Mouse (Mus musculus) midbrain, embryonic 12.5 days (tissue): ENCODE data around the gene Arhgap29. TPM values are rescaled to one million over a fixed set of nuclear protein-coding genes. Genes with fewer than 3 reads are reported as not detected.

ENCODE experiments used
- ATAC-seq: fragments of 200-750 bp; cut with Nextera tagmentation; 2 replicates; pipeline ENCODE4 v1.8.0; 2017; ENCODE audit warnings: low read depth, moderate TSS enrichment, moderate library complexity; ENCODE audit not compliant: low FRiP score
- H3K27ac ChIP-seq: fragments of 300-500 bp; sonication (generic); replicated peaks from 2 replicates; pipeline ENCODE4 v1.5.1; 2016; ENCODE audit warnings: mild to moderate bottlenecking
- H3K27me3 ChIP-seq: fragments of 300-500 bp; sonication (generic); 2 replicates; pipeline ENCODE4 v1.6.1; 2016; ENCODE audit warnings: mild to moderate bottlenecking
- H3K36me3 ChIP-seq: fragments of 300-500 bp; sonication (generic); 2 replicates; pipeline ENCODE4 v1.6.1; 2016
- H3K4me1 ChIP-seq: fragments of 300-500 bp; sonication (generic); 2 replicates; pipeline ENCODE4 v1.6.1; 2016
- H3K4me2 ChIP-seq: fragments of 300-500 bp; sonication (generic); replicated peaks from 2 replicates; pipeline ENCODE4 v1.6.1; 2016; ENCODE audit warnings: mild to moderate bottlenecking, moderate library complexity
- H3K4me3 ChIP-seq: fragments of 300-500 bp; sonication (generic); 2 replicates; pipeline ENCODE4 v1.5.1; 2016; ENCODE audit warnings: mild to moderate bottlenecking
- H3K9ac ChIP-seq: fragments of 300-500 bp; sonication (generic); replicated peaks from 2 replicates; pipeline ENCODE4 v1.6.1; 2016; ENCODE audit warnings: mild to moderate bottlenecking, moderate library complexity
- H3K9me3 ChIP-seq: fragments of 300-500 bp; sonication (generic); 2 replicates; pipeline ENCODE4 v1.6.1; 2016; ENCODE audit warnings: mild to moderate bottlenecking
- WGBS: fragments of 180-500 bp; shearing (Covaris S2); methylation state at CpG from one replicate; pipeline ENCODE4 v1.1.7; 2016; 5-methylcytosine and 5-hydroxymethylcytosine counted together
- polyA plus RNA-seq: library from polyadenylated mRNA; unstranded; fragments of >200 nt; fragmentation: Nextera tagmentation; extraction: Ambion mirVana; gene quantifications from 2 replicates; pipeline ENCODE4 v1.2.1, GENCODE M21; 2016

Gene Arhgap29
- polyA plus RNA-seq, result 35.2 and 44.2 TPM in 2 replicates

DNA sequence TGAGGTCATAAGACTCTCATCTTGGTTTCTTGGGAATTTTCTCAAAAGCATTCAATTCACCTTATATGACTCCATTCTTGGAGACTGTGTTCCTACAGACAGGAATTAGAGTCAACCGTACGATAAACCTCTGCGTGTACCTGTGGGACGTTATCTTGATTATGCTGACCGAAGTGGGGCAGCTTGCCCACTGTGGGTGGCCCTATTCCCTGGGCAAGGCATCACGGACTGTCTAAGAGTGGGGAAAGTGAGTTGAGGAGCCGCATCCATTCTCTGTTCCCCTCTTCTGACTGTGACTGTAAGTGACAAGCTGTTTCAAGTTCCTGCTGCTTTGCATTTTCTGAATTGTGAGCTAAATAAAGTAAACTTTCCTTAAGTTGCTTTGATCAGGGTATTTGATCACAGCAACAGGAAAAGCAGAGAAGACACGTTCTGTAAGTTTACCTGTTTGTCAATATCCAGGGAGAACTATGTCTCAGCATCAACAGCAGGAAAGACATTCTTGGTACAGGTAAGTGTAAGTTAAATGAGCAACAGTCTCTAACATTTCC is at the start of gene Arhgap29:
TSS of gene Arhgap29 (plus strand) at position 501 of the 551 bp plus-strand sequence.
- Histone ChIP-seq H3K4me3 (peak within 1 kb of the TSS; percentile 56), H3K27me3 (peaks cover 31% of the 10 kb centered on the region), H3K36me3 (no peaks in the 10 kb centered on the region), H3K9me3 (no peaks in the 10 kb centered on the region), H3K9ac (peak within 1 kb of the TSS; percentile 58), H3K4me1 (peaks cover 11% of the 10 kb centered on the region), H3K27ac (no peak within 1 kb of the TSS), H3K4me2 (peak within 1 kb of the TSS; percentile 82)
- ATAC-seq, result no peak
- 92% methylated on average over 8 of the region's 8 CpGs for WGBS

DNA sequence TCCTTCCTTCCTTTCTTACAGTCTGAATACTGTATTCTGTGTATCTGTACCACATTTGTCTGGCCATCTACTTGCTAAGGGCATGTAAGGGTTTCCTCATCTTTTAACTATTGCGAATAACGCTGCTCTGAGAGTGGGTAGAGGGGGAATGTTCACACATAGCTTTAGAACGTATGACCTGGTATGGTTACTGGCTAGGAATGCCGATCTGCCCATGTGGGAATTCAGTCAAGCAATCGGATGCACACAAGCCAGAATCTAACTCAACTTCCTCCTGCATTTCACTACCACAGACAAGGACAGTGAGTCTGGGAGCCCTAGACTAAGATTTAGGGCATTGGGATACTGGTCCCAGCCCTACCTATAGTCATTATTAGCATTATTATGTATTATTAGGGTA is 49.6 kb upstream of the Arhgap29 start:
- Histone ChIP-seq H3K4me3 (no peak overlapping the region), H3K27me3 (0 out of 2 replicates have a peak, but pooled peaks cover 4% of the 10 kb centered on the region), H3K27ac (no peak overlapping the region), H3K4me1 (no peaks in the 10 kb centered on the region), H3K9me3 (no peaks in the 10 kb centered on the region), H3K4me2 (no peak overlapping the region), H3K36me3 (no peaks in the 10 kb centered on the region), H3K9ac (no peak overlapping the region)
- no peak for ATAC-seq
- 79% methylated on average over 5 of the region's 5 CpGs for WGBS

DNA sequence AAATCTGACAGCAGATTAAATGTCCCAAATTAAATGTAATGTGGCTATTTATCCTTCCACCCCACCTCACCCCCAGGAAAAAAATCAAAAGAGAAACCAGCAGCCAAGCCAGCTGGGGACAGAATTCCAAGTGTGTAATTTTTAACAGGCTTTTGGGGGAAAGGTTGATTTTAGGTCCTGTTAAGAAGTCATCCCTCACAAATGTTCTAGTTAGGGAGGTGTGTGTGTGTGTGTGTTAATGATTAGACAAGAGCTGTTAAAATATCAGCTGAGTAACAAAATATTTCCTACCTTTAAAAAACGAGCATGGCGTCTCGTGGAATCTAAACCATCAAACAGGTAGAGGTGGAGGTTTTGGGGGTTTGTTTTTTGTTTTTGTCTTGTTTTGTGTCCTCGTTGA is 49.1 kb upstream of the Arhgap29 start:
- H3K9ac ChIP-seq, result no peak overlapping the region
- H3K4me2 ChIP-seq, result no peak overlapping the region
- H3K4me1 ChIP-seq, result no peaks in the 10 kb centered on the region
- H3K27me3 ChIP-seq, result no peaks in the 10 kb centered on the region
- H3K27ac ChIP-seq, result no peak overlapping the region
- no peaks in the 10 kb centered on the region for H3K36me3 ChIP-seq
- no peak overlapping the region for H3K4me3 ChIP-seq
- ATAC-seq, result no peak
- 72% methylated on average over 4 of the region's 4 CpGs for WGBS
- H3K9me3 ChIP-seq, result no peaks in the 10 kb centered on the region

DNA sequence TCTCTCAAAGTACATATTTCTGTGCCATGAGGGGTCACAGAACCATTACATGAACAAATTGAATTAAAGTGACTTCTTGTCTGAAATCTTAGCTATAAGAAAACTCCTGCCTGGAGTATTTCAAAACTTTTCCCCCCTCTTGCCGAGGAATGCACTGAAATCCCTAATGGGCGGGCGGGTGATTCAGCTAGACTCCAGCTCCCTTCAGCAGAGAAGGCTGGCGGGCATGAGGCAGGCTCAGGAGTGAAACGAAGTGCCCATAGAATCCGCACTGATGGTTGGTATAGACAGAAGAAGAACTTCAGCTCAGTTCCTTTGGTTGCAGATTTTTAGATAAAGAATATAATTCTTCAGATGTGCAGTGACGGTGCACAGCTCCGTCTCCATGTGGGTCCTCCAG is 48.6 kb upstream of the Arhgap29 start:
- no peaks in the 10 kb centered on the region for H3K4me1 ChIP-seq
- H3K9me3 ChIP-seq, result no peaks in the 10 kb centered on the region
- H3K27ac ChIP-seq, result no peak overlapping the region
- H3K27me3 ChIP-seq, result no peaks in the 10 kb centered on the region
- WGBS, result 75% methylated on average over 8 of the region's 8 CpGs
- no peaks in the 10 kb centered on the region for H3K36me3 ChIP-seq
- ATAC-seq, result no peak
- H3K4me2 ChIP-seq, result no peak overlapping the region
- H3K4me3 ChIP-seq, result no peak overlapping the region
- H3K9ac ChIP-seq, result no peak overlapping the region

DNA sequence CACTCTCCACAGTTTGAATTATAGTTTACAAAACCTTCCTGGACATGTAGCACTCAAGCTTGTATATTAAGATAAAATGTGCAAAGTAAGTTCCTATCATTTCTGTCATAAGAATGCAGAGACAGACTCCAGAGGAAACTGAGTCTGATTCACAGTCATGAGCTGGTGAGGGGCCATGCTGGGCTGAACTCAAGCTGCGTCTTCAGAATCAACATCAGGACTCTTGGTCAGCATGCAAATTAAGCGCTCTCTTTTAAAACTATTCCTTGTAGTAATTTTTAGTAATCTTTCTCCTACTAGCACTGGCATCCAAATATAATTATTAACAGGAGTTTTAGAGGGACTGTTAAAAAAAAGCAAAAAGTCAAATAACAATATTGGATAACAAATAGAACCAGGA is 47.9 kb upstream of the Arhgap29 start:
- H3K4me1 ChIP-seq, result no peaks in the 10 kb centered on the region
- H3K27ac ChIP-seq, result no peak overlapping the region
- WGBS, result 80% methylated on average over 2 of the region's 2 CpGs
- no peak for ATAC-seq
- no peak overlapping the region for H3K4me2 ChIP-seq
- no peaks in the 10 kb centered on the region for H3K9me3 ChIP-seq
- H3K36me3 ChIP-seq, result no peaks in the 10 kb centered on the region
- H3K27me3 ChIP-seq, result no peaks in the 10 kb centered on the region
- H3K4me3 ChIP-seq, result no peak overlapping the region
- H3K9ac ChIP-seq, result no peak overlapping the region

DNA sequence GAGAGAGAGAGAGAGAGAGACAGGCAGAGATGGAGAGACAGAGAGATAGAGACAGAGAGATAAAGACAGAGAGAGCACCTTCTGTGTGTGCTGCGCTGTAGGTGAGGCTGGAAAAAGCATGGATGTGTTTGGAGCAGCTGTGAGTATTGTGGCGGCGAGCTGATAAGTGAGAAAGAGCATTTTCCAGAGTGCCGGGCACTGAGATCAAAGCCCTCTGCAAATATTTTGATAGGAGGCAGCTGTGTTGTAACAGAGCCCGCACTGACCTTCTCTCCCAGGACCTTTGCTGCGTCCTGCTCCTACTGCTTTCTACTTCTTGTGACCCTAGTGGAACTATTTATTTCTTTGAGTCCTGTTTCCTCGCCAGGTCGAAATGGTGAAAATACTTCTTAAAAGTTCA is 45.7 kb upstream of the Arhgap29 start:
- H3K27ac ChIP-seq, result no peak overlapping the region
- 59% methylated on average over 8 of the region's 8 CpGs for WGBS
- no peak for ATAC-seq

DNA sequence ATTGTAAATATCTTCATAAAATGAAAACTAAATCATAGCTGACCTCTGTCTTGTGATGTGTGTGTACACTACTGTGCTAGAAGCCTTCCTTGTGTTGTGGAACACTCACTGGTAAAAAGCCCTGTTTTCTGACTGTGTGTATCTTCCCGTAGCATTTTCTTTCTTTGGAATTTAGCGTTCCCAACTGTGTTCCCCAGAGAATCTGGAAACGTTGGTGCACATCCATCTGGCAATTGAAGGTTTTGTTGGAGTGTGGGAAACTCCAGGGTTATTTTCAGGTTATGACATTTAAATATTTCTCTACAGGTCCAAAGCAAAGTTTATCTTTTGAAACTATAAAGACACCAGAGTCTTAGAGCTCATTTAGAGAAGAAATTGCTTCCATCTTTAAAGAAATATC is 43.2 kb upstream of the Arhgap29 start:
- H3K4me2 ChIP-seq, result no peak overlapping the region

More for the DNA sequence above, 45.7 kb upstream of the Arhgap29 start:
- Histone ChIP-seq H3K4me3 (no peak overlapping the region), H3K4me2 (no peak overlapping the region), H3K27me3 (no peaks in the 10 kb centered on the region), H3K9ac (no peak overlapping the region), H3K4me1 (no peaks in the 10 kb centered on the region), H3K36me3 (no peaks in the 10 kb centered on the region), H3K9me3 (no peaks in the 10 kb centered on the region)

DNA sequence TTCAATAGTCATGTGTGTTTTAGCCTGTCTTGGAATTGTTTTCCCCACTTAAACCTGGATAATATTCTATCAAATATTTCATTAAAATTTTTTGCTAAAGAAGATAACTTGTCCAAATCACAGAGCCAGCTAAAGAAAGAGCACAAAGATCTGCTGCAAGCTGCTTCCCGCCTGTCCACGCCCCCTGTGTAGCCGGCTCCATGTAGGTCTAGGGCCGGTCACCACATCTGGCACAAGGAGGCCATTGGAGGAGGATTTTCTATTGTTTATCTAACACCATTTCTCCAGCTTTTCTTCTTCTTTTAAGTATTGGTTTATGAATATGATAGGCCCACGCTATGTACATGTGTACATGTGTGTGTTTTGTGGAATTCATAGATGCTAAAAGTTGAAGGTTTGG is 38.9 kb upstream of the Arhgap29 start:
- 85% methylated on average over 5 of the region's 5 CpGs for WGBS
- Histone ChIP-seq H3K4me1 (no peaks in the 10 kb centered on the region), H3K4me3 (no peak overlapping the region), H3K27me3 (no peaks in the 10 kb centered on the region), H3K9ac (no peak overlapping the region), H3K4me2 (no peak overlapping the region), H3K36me3 (no peaks in the 10 kb centered on the region), H3K27ac (no peak overlapping the region), H3K9me3 (no peaks in the 10 kb centered on the region)
- ATAC-seq, result no peak

More for the DNA sequence above, 43.2 kb upstream of the Arhgap29 start:
- no peaks in the 10 kb centered on the region for H3K36me3 ChIP-seq
- no peak for ATAC-seq
- WGBS, result 63% methylated on average over 3 of the region's 3 CpGs
- no peak overlapping the region for H3K4me3 ChIP-seq
- no peak overlapping the region for H3K27ac ChIP-seq
- H3K9me3 ChIP-seq, result no peaks in the 10 kb centered on the region
- H3K27me3 ChIP-seq, result no peaks in the 10 kb centered on the region
- no peak overlapping the region for H3K9ac ChIP-seq
- H3K4me1 ChIP-seq, result no peaks in the 10 kb centered on the region

DNA sequence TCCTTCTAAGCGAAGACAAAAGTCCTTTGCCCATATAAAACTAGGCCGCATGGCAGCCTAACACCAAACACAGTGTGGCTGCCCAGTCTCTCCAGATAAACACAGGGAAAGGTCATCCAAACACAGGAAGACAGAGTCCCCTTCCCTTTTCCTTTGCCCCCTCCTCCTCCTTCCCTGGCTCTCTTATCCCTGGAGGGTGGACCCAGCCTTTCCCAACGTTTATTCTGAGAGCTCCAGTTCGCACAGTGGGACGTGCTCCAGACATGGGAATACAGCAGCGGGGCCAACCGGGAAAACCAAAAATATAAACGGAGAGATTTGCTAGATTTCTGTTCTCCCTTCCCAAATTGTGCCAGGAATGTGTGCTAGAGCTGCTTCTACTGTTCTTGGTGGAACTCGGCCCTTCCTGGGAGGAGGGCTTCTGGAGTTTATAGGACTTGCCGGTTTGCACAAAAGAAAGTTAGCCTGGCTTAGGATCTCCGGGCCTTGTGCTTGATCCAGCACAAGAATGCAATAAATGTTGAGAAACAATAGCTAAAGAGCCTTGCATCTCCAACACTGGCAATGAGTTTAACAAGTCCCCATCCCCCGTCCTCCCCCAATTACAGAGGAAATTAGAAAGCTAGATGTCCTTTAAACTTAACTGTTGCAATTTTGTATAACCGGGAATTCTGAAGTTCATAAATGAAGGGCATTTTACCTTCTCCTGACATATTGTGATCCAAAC is 37.7 kb upstream of the Arhgap29 start:
- Histone ChIP-seq H3K9ac (no peak overlapping the region), H3K36me3 (no peaks in the 10 kb centered on the region), H3K27ac (no peak overlapping the region), H3K4me1 (no peaks in the 10 kb centered on the region), H3K4me2 (no peak overlapping the region), H3K4me3 (no peak overlapping the region), H3K27me3 (no peaks in the 10 kb centered on the region), H3K9me3 (no peaks in the 10 kb centered on the region)
- WGBS, result 62% methylated on average over 13 of the region's 13 CpGs
- ATAC-seq, result no peak

DNA sequence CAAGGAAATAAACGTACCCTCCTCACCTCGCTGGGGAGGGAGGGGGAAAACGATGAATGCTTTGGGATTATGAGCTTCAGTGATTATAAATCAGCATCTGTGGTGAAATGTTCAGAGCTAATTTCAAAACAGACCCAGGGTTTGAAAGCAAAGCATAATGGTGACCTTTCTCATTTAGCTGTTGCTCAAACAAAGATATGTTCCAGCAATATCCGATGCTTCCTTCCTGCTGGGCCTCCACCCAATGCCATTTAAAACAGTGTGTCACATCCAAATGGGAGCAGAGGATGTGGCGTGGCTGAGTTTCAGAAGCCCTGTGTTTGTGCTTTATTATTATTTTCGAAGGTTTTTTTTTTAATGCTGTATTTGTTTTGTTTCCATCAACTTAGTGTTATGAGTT is 37.1 kb upstream of the Arhgap29 start:
- Histone ChIP-seq H3K4me1 (no peaks in the 10 kb centered on the region), H3K27me3 (no peaks in the 10 kb centered on the region), H3K9me3 (no peaks in the 10 kb centered on the region), H3K9ac (no peak overlapping the region), H3K27ac (no peak overlapping the region), H3K4me2 (no peak overlapping the region), H3K4me3 (no peak overlapping the region), H3K36me3 (no peaks in the 10 kb centered on the region)
- ATAC-seq, result no peak
- 80% methylated on average over 6 of the region's 6 CpGs for WGBS

DNA sequence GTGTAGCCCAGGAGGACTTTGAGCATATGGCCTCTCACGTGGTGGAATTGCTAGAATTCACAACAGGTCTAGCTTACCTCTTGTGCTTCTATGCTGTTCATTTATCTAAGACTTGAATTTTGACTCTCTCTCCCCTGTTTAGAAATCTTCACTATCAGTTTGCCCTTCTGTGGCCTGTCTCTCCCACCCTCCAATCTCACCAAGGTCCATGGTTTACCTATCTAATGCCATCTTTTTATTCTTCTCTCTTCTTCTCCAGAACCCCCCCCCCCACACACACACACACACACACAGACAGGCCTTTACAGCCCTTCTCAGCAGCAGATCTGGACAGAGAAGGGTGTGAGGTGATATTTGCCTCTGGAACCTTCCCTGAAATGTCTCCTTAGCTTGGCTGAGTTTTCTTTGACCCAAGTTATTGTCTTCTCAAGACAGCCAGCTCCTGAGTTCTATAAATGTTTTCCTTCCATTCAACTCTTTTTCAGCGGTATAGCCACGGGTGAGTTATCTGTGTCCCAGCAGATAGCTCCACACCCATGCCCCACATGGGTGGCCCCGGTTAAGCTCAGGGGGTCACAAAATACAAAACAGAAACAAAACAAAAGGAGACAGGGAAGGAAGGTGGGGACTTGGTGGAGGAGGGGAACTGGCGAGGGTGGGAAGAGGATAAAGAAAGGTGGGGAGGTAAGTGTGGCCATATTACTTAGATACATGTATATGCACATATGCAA is 35.4 kb upstream of the Arhgap29 start:
- Histone ChIP-seq H3K36me3 (no peaks in the 10 kb centered on the region), H3K27me3 (no peaks in the 10 kb centered on the region), H3K4me2 (no peak overlapping the region), H3K4me3 (no peak overlapping the region), H3K4me1 (no peaks in the 10 kb centered on the region), H3K27ac (no peak overlapping the region), H3K9me3 (no peaks in the 10 kb centered on the region), H3K9ac (no peak overlapping the region)
- no peak for ATAC-seq
- WGBS, result 80% methylated on average over 5 of the region's 5 CpGs

DNA sequence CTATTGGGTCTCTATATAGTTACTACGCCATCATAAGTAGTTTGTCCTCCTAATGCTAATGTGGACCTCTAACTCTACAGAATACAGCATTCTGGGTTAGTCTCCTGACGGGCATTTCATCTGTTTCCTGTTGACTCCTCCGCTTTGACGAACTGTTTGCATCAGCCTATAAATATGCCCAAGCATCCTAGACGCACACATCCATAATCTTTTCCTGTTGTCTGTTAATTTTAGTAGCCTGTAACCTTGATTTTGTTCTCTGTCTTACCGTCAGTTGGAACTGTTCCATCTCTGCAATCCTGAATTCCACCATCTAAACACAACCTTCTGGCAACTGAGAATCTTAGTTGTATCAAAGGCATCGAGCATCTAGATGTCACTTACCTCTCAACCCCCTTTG is 34.7 kb upstream of the Arhgap29 start:
- H3K4me2 ChIP-seq, result no peak overlapping the region
- no peak overlapping the region for H3K4me3 ChIP-seq
- no peaks in the 10 kb centered on the region for H3K4me1 ChIP-seq
- H3K36me3 ChIP-seq, result no peaks in the 10 kb centered on the region
- 91% methylated on average over 7 of the region's 7 CpGs for WGBS
- no peak for ATAC-seq
- no peaks in the 10 kb centered on the region for H3K27me3 ChIP-seq
- no peak overlapping the region for H3K27ac ChIP-seq
- H3K9ac ChIP-seq, result no peak overlapping the region
- no peaks in the 10 kb centered on the region for H3K9me3 ChIP-seq
